Mouse (Mus musculus): ENCODE results near the gene Slc39a11.

Slc39a11 gene

DNA sequence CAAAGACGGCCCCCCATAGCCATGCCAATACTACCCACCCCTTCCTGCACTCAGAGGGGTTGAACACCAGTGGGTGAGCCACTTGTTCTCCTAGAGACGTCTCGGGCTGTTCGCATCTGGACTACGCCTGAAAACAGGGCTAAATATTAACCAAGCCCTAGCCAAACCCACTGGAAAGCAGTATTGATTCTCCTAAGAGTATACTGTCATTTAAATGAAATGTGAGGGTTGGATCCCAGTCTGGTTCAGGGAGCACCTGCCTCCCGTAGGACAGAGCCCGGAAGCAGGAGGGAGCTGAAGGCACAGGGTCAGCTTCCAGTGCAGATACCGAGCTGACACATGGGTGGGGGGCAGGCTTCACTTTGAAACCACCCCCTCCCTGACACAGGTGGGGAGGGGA lies 18.0 kb downstream of the Slc39a11 start:
- DNase-seq (ENCODE audit: low spot score) = no peak

DNA sequence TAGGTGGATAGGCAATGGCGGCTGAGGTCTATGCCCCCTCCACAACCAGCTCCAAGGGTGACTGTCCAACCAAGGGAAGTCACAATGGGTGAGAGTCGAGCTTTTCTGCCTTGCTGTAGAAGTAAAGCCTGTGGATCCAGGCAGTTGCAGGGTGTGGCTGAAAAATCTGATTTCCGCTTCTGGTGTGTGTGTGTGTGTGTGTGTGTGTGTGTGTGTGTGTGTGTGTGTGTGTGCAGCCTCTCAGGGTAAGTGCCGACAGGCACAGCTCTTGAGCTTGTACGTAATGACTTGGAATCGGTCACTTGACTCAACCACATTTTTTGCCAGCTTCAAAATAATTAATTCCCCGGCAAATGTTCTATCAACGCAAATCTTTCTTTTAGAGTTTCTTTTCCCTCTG lies 18.6 kb downstream of the Slc39a11 start:
- no peak for DNase-seq (ENCODE audit: low spot score)

DNA sequence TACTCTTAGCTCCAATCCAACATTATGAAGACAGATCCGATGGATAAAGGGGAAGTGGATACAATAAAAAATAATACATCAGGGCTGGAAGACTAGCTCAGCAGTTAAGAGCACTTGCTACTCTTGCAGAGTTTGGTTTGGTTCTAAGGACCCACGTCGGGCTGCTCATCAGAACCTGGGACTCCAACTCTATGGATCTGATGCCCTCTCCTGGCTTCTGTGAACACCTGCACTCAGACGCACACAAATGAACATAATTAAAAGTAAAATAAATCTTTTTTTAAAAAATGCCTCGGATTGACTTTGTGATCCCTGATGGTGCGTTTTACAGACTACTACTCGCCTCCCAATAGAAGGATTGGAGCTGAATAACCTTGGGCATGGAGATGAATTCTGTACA lies 19.2 kb downstream of the Slc39a11 start:
- DNase-seq (ENCODE audit: low spot score) = no peak

DNA sequence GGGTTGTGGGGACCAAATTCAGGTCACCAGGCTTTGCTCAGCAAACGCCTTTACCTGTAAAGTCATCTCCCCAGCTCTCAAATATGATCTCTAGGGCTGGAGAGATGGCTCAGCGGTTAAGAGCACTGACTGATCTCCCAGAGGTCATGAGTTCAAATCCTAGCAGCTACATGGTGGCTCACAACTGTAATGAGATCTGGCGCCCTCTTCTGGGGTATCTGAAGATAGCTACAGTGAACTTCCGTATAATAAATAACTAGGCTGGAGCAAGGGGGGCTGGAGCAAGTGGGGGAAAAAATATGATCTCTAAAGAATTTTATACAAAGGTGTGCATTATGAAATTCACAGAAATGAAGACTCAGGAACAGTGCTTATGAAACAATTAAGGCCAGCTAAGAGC lies 22.1 kb downstream of the Slc39a11 start:
- no peak for DNase-seq (ENCODE audit: low spot score)

DNA sequence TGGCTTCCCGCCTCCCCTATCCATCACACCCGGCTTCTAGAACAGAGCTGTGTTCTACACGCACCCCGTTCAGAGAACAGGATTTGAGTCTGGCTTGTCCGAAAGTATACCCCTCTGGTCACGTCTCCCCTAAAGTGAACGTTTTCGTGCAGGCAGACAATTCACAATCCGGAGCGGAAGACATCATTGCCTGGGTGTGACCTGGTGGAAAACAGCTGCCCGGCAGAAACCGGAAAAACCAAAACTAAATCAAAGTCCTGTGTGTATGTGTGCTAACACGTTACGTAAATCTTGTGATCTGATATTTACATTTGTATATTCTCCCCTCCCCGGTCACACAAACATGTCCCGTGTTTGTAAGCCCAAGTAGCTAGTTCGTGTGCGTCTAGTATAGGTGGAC lies 24.4 kb downstream of the Slc39a11 start:
- DNase-seq (ENCODE audit: low spot score) = no peak

DNA sequence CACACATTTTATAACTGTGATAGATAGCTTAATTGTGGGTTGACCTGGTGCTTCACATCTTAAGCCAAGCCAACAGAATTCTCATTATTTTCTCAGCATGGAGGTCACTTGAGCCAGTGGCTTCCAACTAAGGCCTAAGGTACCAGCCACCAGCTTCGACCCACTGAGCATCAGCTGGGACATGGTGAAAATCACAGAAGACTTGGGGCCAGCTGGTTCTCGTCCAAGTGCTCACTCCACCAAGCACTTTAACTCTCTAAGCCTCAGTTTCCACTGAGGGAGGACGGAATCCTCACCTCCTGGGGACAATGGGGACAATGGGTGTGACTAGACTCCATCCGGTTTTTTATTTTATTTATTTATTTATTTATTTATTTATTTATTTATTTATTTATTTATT lies 27.9 kb downstream of the Slc39a11 start:
- no peak for DNase-seq (ENCODE audit: low spot score)

DNA sequence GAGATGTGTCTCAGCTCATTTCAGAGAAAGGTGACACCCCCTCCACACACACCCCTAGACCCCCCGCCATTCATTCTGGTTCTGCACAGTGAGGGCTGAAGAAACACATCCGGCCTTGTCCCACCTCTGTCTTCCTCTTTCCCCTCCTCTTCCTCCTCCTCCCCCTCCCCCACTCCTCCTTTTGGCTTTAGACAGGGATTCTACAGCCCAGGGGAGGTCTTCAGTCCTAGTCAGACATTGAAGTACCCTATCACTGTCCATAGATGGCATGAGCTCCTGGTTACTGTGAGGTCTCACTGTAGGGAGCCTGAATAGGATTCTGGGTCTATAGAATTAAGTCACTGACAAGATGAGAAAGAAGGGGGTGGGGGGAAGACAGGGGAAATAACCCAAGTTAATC lies 28.9 kb downstream of the Slc39a11 start:
- no peak for DNase-seq (ENCODE audit: low spot score)

DNA sequence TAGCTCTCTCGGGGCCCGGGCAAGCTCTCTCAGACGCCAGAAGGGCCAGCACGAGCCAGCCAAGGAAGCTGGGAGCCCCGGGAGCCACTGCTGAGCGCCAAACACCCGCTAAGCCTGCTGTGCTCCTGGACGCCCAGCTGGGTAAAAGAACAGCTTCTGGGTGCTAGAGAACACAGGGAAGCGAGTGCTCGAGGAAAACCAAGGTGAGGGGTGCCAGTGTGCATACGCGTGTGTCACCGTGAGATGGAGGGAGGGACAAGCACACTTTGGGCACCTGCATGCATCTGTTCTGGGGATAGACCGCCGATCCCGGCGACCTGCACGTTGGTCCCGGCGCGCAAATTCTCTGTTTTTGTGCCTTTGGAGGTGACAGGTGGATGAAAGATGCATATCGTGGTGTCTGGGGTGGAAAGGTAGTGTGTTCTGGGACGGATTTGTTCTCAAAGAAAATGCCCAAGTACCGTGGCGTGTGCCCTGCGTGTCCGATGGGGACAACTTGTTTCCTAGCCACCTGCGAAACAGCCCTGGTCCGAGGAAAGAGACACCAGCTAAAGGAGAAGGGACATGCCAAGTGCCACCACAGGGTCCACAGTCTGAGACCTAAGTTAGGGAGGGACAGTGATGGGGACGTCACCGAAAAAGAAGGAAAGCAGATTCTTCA lies 30.3 kb downstream of the Slc39a11 start:
- DNase-seq (ENCODE audit: low spot score) = no peak

DNA sequence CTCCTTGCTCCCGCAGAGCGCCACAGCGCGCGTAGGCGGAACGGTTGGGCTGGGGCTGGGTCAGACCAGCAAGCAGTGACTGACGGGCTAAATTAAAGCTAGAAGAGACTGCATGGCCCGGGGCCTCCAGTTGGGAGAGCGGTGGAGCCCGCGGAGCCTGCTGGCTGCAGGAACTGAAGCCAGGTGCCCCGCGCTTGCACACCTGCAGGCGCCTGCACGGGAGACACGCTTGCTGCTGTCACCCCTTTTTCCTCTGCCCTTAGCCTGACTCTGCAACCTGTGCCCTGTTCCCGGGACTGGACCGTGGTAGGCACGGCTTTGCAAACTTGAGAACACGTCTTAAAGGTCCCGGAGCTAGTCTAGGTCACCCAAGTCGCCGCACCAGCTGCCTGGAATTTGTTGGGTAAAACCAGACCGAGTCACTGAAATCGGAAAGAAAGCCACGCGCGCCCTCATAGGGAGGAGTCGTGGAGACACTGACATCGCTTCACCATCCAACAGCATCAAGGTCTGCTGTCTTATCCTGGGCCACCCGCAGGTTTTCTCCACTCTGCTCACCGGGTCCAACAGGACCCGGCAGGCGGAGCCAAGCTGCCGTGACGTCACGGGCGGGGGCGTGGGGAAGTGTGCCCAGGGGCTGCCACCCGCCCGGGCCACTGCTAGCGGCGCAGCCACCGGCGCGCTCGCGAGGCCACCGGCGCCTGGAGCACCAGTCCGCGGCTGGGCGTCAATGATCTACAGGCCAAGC lies 31.0 kb downstream of the Slc39a11 start, which contains the start of gene Sstr2:
Gene Sstr2, plus strand, starts transcription at position 671 of the 748 bp plus-strand sequence.
- peak; percentile 28 for DNase-seq (ENCODE audit: low spot score)

DNA sequence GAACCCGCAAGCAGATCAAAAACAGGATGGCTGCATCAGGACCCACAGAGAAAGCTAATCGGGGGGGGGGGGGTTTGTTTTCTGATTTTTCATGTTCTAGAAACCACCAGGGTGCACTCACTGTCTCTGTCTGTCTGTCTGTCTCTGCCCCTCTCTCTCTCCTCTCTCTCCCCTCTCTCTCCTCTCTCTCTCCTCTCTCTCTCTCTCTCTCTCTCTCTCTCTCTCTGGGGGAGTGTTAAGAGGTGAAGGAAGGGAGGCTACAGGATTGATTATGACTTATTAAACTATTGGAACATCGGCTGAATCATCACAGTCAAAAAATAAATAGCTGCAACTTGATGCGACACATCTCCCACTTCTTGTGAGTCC lies 31.6 kb downstream of the Slc39a11 start:
- no peak for DNase-seq (ENCODE audit: low spot score)

DNA sequence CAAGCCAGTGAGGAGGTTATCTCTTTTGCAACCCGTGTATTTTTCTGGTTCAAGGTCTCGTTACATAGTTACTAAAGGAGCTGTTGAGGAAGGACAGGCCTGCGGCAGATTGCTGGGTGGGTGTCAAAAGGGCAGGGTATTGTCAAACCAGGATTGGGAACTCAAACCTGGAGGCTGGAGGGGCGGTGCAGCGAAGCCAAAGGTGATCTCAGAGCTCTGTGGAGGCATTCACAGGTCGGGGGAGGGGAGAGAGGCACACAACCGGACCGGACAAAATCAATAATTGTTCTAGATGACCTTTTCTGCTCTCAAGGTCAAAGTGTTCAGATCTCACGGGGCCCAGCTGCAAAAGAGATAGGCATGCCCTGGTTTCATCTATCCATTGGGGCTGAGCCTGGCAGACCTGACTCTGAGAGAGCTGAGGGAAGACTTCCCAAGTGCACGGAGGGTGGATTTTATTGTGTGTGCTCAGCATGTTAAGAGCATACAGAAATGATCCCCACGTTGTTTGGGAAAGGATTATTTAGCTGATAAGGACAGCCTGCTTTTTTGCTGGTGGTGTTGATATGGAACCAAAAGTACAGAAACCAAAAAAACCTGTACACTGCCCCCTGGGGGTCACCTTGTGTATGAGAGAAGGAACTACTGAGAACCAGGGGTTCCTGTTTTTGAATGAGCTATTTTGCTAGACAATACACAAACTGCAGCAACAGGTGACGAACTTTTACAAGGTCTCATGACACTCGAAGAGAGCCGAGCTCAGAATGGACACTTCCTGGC lies 32.6 kb downstream of the Slc39a11 start:
- peak; percentile 21 for DNase-seq (ENCODE audit: low spot score)

DNA sequence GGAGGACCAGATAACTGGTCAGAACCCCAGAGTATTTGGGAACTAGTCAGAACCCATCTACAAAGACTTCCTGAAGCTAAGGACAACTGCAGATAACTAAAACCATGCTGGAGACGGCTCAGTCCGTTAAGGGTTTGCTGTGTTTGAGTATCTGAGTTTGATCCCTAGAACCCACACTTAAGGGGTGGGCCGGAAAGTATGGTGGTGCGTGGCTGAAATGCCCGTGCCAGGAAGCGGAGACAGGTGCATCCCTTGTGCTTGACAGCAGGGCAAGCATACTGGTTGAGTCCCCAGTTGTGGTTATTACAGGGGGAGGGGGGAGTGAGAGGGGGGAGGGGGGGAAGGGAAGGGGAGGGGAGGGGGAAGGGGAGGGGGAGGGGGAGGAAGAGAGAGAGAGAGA lies 35.4 kb downstream of the Slc39a11 start:
- DNase-seq (ENCODE audit: low spot score) = no peak

DNA sequence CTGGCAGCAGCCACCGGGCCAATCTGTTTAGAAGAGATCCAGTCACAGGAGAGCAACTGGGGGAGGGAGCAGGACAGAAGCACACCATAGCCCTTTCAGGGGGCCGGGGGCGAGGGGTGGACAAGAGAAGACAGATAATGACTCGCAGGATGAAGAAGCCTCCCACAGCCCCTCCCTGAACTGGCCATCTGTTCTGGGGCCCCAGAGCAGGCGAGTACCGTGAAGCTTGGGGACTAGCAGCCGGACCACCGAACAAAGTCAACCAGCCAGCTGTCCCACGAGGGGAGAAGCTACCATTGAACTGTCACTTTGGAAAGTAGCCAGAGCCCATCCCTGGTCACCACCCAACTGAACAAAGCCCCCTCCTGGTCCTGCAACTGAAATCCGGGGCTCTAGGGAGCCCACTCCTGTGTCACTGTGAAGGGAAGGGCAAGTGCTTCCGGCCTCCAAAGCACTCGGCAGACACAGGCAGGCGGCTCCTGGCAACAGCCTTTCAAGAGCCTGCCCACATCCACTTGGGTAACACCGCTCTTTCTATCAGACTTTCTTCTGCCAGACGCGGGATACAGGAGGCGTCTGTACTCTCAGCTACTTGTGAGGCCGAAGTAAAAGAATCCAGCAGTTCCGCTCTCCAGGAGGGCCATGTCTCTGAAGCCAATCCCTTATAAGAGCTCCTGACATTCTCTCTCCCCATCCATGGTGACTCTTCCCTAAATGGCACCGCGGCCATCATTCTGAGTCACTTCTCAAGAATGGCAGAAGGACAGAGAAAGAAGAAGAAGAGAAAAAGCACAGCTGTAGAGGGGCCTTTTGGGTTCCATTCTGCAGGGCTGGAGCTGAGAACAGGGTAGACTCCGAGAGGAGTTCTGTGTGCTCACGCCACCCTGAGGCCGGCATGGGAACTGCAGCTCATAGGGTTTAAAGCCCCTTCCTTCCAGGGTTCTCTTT lies 37.9 kb downstream of the Slc39a11 start:
- DNase-seq (ENCODE audit: low spot score) = no peak

DNA sequence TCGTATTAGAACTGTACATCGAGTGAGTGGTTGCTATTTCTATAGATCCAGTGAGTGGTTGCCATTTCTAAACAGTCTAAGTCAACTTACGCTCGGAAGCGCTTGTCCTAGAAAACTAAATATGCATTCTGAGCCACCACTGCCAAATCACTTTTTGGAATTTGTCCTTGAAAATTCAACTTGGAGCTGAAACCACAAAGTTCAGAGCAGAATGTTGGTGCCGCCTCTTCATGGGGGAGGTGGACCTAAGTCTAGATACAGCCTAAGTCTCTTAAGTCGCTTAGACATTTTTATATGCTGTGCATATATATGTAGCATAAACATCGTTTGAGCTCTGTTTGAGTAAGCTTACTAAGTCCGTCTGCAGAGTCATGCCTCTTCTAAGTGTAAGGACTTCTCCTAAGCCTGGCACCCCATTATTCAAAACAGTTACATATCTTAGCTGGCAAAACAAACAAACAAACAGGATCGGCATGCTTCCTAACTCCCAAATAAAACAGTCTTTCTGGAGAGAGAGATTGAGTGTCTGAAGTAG lies 38.7 kb downstream of the Slc39a11 start:
- no peak for DNase-seq (ENCODE audit: low spot score)

DNA sequence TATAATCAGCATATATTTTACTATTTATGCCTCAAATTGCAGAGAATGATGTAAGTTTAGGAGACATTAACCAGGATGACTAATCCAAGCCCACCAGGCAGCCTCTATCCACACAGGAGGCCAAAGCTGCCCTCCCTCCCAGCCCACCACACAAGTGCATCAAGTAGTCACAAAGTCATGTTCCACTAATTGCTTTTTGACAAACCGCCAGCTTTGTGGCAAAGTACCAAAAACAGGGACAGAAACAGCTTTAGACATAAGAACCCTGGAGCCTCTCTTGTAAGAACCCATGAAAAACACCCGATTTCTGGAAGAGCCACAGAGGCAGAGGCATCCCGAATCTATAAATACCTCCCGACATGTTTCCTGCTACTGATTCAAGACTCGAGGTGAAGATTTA lies 39.6 kb downstream of the Slc39a11 start:
- no peak for DNase-seq (ENCODE audit: low spot score)

DNA sequence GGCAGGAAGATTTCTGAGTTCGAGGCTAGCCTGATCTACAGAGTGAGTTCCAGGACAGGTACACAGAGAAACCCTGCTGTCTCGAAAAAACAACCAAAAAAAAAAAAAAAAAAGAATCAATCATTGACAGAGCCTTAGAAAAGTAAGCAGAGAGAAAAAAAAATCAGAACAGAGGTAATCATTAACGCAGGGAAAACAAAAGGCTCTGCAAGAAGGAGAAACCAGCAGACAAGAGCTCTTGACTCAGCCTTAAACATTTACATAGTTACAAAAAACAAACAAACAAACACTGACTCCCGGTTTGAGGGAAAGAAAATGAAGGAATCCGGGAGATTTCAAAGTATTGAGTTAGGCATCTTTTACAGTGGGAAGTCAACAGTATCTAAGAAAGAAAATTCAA lies 40.3 kb downstream of the Slc39a11 start:
- DNase-seq (ENCODE audit: low spot score) = no peak

DNA sequence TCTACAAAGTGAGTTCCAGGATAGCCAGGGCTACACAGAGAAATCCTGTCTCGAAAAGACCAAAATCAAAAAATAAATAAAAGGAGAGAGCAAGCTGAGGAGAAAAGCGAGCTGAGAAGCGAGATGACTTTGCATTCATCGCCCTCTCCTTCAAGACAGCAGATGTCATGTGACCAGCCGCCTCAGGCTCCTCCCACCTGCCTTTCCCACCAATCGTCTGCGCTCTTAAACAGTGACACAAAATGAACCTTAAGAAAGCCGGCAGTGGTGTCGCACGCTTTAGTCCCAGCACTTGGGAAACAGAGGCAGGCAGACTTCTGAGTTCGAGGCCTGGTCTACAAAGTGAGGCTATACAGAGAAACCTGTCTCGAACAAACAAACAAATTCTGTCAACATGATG lies 42.3 kb downstream of the Slc39a11 start:
- no peak for DNase-seq (ENCODE audit: low spot score)

DNA sequence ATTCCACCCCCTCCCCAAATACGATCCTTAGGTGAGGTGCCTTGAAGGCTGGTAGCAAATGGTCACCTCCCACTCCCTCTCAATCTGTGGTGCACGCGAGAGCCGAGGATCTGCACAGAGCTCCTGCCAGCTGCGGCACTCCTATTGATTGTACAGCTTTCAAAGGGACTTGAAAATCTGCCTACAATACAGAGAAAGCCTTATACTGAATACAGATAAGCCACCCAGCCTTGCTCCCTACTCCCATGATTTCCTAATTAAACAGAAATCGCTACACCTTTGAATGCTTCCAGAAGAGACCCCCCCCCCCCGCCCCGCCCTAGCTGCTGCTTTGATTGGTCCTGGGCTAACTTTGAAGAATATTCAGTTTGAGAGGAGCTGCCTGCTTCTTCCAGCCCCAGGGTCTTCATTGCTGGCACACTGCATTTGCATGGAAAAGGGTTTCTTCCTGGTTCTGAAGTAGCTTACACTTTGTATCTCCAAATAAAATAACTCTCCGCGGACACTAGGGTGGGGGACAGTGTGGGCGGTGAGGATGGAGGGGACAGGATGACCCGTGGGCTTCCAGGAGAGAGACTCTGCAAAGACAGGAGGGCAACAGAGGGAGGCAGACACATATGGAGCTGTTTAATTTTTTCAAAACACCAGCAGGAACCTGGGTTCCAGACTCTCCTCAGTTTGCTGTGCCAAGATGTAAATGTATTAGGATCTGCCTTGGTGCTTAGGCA lies 48.1 kb downstream of the Slc39a11 start:
- DNase-seq (ENCODE audit: low spot score) = no peak

DNA sequence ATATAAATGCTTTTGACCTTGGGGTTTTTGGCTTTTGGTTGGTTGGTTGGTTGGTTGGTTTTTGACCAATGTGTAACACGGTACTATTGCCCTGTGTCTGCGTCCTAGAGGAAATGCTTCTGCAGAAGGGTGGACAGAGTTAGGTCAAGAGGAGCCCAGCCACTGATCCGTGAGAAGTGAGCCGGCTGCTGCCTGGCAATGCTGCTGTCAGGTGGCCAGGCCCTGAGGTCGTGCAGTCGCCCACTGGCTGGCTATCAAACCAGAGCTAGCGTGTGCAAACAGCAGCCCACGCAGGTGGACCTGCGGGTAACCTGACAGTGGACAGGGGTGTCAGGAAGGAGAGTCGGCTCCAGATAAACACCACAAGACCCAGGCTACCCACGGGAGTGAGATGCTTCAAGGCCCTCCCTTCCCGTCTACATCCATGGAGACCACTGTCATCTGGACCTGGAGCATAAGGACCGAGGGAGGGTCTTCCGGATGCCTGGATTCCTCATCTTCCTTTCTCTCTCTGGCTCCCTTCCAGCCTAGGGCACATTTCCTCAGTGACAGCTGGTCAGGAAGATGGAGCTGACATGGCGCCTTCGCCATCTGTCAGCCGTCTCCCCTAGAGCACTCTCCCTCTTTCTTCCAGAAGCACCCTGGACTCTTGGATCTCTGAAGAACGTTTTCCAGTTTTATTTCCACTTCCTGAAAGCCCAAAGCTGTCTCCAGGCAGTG lies 49.2 kb downstream of the Slc39a11 start:
- no peak for DNase-seq (ENCODE audit: low spot score)

DNA sequence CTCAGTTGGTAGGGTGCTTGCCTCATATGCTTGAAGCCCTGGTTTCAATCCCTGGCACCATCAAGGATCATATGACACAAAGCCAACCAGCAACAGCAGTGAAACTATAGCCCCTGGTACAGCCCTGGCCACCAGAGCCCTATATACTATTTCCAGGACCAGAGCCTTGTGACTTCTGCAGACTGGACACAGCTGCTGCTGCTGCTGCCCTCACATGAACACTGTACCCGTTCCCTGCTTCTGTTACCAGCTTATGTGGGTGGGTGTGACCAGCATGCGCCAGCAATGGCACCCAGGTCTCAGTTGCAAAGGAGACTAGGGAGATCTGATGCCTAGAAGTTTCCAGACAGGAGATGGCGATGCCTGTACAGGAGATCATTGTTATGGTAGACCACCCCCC lies 52.2 kb downstream of the Slc39a11 start:
- no peak for DNase-seq (ENCODE audit: low spot score)
